Mouse (Mus musculus) lung, postnatal 36 days (tissue): ENCODE measurements around the gene Pex5.
"Not testable (repeated sequence)": the region's sequence is repeated elsewhere in the genome, so short reads cannot be mapped to it uniquely, and the experiment has no call there.

ENCODE experiments used
- DNase-seq: peaks from one replicate; pipeline ENCODE4 v3.0.0; 2022; ENCODE audit warnings: mixed read lengths

Pex5 gene

DNA sequence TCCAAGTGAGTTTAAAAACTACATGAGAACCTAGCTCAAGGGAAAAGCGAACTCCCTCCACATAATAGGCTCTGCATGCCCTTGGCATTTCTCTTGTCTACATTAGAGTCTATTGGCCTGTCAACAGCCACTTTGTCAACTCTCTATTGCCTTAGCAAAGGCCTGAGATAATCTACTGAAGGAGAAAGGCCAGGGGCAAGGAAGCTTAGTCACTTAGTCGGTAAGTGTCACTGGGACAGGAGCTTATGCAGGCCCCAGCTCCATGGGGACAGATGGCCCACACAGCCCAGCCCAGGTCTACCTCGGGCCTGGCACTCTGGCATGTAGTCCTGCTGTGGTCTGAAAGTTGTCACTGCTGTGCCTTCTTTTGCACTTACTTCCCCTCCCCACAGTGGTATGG lies 11.7 kb upstream of the Pex5 start:
- DNase-seq: no peak

DNA sequence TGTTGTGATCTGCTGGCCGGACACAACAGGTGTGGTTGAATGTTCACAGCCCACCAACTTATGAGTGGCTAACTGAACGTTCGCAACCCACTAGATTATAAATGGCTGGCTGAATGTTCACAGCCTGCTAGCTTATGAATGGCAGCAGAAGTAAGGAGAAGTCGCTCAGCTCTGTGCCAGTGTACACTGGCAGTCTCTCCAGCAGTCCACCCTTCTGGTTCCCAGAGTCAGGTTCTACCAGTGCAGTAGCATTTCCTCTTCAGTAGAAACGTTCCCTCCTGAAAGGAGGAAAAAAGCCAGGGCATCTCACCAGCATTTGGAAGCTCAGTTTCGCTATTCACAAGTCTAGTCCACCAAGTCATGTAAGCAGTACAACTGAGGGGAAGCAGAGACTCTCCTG lies 10.7 kb upstream of the Pex5 start:
- no peak for DNase-seq

GRCm38 (mm10) chr6:124425042-124425441 lies 10.2 kb upstream of the Pex5 start:
- DNase-seq: peak; percentile 82

DNA sequence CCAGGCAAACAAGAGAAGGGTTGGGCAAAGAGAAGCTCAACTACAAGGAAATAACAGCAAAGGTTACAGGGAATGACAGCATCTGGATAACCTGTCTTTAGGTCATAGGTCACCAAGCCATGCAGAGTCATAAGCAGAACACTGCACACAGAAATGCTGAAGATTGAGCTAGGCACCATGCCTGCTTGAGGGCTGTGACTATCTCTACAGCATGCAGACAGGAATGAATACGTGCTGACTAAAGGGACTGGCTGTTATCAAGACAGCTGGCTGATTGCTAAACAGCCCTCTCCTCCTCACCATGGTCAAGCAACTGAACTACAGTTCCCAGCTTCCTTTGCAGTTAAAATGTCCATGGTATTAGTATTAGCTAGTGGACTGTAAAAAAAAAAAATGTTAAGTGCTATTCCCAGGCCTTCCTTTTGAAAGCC lies 9.2 kb upstream of the Pex5 start:
- DNase-seq: no peak

- DNase-seq: no peak
Measured at GRCm38 (mm10) chr6:124418686-124419085, 3.8 kb upstream of the Pex5 start.

DNA sequence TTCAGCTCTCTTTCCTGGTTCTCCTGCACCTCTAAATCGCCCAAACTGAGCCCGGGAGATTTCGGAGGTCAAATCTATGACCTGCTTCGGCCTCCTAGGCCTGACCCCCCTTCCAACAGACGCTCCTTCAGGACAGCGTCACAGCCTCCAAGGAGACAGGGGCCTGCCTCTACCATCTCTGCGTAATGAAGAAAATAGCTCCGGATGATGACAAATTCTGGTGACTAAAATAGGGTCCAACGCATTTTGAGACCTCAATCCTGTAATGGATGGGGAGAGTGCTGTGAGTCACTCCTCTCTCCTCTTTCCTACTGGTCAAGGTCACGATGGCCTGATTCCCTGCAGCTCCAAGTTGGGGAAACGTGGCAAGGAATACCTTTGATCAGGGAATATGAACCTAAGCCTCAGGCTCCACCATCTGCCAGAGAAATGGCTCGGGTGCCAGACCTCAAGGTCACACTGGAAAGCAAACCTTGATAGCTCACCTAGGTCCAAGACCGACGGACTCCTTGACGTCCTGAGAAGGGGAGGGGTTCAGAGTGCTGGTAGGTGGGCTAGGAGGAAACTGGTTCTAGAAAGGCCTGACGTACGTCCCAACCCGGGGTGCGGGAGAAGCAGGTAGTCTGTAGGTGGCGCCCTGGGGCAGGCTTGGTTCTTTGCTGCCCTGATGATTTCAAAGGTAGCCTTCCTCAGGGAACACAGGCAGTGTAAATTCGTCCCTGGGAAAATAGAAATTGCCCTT lies 651 bp upstream of the Pex5 start:
- DNase-seq: peak; percentile 91

DNA sequence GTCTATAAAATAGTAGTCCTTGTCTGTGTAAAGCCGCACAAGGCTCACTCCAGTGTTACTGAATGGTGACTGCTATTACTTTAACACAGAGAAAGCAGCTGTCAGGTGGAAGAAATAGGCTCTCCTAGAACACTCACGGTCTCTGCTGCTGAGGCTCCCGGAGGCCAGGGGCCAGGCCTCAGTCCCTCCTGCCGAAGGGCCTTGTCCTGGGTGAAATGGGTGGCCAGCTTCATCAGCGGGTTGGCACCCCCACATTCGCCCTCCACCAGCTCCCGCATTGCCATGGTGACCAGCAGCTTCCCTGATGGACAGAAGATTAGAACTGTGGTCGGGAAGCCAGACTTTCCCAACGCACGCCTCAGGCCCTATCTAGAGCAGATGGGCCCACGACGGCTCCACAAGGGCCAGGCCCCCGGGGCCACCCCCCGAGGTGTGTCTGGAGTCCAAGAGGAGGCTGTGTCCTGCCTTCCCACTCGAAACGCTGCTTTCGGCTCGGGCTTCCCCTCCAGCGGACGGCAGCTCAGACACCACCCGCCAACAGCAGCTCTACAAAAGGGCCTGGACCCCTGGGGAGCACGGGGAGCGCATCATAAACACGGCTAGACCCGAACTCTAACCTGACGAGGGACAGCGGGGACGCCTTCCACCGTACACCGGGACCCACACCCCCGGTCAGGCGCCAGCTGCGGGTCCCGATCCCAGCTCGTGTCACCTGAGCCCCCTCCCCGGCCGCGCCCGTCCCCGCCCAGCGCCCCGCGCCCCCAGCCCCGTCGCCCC lies 529 bp downstream of the Pex5 start:
- DNase-seq: peak; percentile 22

DNA sequence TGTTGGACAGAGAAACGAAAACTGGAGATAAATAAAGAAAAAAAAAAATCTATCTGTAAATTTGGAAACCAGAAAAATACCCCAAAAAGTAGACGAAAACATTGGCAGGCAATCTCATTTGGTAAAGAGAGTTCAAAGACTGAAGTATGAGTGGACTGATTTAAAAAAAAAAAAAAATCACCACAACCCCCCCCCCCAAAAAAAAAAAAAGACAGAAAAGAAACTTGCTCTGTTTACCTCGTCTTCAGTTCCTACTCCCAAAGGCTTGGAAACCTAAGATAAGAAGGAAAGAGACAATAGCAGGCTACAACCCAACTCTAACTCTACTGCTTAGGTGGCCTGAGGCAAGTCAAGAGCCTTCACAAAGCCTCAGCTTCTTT lies 1.1 kb downstream of the Pex5 start:
- no peak for DNase-seq

DNA sequence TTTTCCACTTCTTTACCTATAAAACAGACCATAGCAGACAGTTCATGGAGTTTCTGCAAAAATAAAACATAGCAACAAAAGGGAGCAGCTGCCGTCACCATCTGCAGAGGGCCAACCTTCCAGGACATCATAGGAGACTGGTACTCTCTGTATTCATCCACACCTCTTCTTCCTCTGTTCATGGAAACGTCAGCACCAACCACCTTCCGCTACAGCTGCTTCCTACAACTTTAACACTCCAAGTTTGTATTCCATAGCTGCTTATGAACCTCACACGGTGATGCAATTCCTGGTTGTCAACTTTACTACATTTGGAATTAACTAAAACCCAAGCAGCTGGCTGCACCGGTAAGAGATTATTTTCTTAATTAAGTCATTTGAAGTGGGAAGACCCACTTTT lies 6.5 kb downstream of the Pex5 start:
- DNase-seq: no peak

- DNase-seq: no peak
Measured at GRCm38 (mm10) chr6:124407180-124407579, 7.7 kb downstream of the Pex5 start.

GRCm38 (mm10) chr6:124406326-124406725 lies 8.5 kb downstream of the Pex5 start:
- DNase-seq: no peak

DNA sequence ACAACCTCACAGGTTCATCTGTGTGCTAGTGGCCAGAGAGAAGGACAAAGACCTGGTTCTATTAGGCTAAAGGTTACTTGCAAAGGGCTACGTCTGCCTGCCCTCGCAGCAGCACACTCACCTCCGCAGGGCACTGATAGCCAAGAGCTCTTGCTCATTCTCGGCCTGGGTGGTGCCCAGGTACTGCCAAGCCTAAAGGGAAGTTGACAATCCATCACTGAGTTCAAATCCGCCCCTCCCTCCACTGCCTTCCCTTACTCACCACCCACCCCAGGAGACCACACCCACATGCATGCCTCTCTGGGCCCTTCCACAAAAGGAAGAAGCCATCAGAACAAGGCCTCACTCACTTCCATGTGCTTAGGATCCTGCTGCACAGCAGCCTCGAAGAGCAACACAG lies 15.1 kb downstream of the Pex5 start:
- DNase-seq: no peak

DNA sequence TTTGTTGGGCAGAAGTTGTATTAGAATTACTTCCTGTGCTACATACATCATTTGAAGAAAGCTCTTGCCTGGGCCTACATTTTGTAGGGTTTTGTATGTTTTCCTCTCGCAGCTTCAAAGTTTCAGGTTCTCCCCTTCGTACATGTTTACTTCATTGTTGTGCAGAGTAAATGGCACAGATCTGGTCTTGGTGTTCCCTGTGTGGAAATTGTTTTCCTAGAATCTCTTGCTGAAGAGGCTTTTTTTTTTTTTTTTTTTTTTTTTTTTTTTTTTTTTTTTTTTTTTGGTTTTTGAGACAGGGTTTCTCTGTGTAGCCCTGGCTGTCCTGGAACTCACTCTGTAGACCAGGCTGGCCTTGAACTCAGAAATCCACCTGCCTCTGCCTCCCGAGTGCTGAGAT lies 19.9 kb downstream of the Pex5 start:
- not testable (repeated sequence) for DNase-seq

DNA sequence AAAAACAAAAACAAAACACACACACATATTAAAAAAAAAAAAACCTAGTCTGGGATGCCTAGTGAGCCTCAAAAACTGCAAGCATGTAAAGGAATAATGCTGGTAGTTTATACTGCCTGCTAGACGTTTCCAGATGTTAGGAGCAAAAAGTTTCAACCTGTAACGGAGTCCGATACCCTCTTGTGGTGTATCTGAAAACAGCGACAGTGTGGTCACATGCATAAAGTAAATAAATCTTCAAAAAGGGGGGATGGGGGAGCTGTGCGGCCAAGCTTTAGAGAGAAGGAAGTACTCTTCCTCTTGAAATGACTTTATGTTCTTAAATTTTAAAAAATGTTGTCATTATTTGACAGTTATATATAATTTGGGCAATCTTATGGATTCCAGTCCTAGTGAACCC lies 34.7 kb downstream of the Pex5 start:
- peak; percentile 12 for DNase-seq

DNA sequence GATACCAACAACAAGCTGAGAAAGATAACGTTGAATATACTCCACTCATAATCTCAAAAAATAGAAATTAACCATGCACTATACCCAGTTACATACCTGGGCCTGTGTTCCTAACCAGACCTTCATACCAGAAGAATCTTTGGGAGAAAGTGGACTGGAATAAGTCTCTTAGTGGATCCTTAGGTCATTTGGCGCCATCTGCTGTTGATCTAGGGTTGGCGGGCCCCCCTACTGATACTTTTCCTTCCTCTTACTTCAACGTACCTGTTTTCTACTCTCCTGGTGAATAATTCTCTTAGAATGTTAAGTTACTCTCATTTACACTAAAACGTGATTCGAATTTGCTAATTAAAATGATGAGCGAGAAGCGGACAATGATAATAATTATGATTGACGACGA lies 35.5 kb downstream of the Pex5 start:
- DNase-seq: peak; percentile 76

- no peak for DNase-seq
Measured at GRCm38 (mm10) chr6:124377494-124378255, 37.2 kb downstream of the Pex5 start.

GRCm38 (mm10) chr6:124376311-124376710 lies 38.6 kb downstream of the Pex5 start:
- DNase-seq: no peak

DNA sequence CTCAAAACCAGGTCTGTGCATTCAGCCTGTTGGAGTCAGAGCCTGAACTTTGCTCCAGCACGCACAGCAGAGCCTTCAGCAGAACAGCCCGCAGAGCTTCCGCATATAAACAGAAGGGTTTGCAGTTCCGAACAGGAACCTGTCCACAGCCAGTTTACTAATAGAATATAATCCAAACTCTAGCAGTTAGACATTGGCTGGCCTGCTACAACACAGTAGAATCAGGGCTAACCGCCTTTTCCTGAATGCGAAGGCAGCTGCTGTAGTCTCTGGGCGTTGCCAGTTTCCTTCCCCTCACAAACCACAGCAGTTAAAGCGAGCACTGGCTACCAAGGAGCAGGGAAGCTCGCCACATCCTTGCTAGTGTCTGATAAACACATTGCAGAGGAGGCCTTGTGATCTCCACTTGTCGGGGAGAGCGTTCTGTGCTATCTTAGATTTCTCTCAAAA lies 39.4 kb downstream of the Pex5 start:
- DNase-seq: peak; percentile 73

GRCm38 (mm10) chr6:124374683-124375082 lies 40.2 kb downstream of the Pex5 start:
- DNase-seq: no peak

DNA sequence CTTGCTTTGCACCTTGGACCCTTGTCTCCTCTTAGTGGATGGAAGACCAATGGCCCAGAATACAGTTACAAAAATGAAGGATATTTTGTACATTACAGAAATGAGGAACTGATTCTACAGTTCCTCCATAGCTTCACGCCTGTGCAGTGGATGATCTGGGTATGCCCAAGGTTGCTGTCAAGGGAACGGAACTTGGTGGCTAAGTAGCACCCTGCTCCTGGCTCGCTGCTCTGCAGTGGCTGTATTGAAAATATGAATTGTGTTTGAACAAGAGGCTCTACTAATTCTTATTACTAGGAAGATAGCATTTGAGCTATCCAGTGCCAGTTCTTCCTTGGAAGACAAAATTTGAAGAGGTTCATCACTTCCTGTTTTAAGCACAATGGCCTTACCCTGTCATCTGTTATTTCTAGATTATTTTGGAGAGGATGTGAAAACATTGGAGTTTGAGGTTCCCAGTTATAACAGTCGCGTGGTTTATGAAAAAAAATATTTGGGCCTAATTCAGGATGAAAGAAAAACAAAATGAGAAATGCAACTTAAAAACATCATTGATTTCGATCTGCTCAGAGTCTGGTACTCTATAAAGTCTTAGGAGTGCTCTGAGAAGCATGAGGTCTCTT lies 41.2 kb downstream of the Pex5 start:
- DNase-seq: peak; percentile 12

GRCm38 (mm10) chr6:124364328-124364727 lies 50.5 kb downstream of the Pex5 start:
- DNase-seq: no peak

- DNase-seq: peak; percentile 27
Measured at GRCm38 (mm10) chr6:124360549-124360948, 54.3 kb downstream of the Pex5 start.

- DNase-seq: no peak
Measured at GRCm38 (mm10) chr6:124358953-124359352, 55.9 kb downstream of the Pex5 start.
